Mouse (Mus musculus) NIH3T3 (cell line): Measurements from ENCODE around the gene Foxg1.

Source experiments
- DNase-seq: peaks from one replicate; pipeline ENCODE4 v3.0.0-alpha.2; 2012; ENCODE audit warnings: low read depth

The Foxg1 gene

DNA sequence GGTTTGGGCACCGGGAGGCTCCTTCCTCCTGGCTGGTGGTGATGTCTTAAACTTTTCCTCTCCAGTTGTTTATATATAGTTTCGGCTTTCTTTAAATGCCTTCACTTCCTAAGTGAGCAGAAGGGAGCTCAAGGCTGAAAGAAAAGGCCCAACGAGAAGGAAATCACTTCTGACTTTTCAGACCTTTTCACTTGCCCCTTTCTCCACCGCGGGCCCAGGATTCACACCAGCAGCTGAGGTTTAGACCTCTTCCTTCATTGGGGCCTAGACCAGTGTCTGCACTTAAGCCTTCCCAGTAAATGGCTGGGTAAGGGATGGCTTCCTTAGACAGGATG, 19.3 kb downstream of the Foxg1 start:
- no peak for DNase-seq

DNA sequence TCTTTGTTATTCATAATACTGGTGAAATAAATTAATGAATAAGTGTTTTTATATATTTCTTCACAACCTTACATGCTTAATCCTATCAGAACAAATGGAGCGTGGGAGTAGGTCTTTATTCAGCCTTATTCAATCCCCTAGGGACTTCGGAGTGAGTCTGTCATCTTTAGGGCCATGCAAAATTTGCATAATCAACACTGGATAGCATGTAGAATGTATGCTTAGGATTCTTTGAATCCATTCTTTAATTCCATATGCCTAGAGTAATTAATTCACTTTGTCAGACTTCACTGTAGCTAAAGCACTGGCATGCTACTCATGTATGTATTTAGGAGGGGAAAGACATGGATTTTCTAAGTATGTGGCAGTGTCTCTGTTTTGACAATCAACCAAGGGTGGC, 27.4 kb downstream of the Foxg1 start:
- DNase-seq: no peak

DNA sequence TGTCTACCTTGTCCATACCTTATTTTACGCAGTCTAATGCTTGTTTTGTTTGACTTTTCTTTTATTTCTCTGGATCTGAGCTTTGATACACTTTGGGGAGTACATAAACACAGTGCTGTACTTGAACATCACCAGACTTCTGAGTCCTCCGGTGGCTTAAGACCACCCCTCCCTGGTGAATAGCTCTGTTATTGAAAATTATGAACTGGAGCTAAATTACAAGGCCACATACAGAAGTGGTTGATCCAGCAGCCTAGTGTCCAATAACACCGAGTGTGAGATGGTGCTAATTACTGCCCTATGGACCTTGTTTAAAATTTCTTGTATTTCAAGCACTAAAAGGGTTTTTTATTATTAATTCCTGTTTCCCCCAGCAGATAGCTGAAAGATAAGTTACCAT, 35.5 kb downstream of the Foxg1 start:
- DNase-seq: no peak
